9 mouse cellular contexts compared by ENCODE assay signal in the genomic region with DNA sequence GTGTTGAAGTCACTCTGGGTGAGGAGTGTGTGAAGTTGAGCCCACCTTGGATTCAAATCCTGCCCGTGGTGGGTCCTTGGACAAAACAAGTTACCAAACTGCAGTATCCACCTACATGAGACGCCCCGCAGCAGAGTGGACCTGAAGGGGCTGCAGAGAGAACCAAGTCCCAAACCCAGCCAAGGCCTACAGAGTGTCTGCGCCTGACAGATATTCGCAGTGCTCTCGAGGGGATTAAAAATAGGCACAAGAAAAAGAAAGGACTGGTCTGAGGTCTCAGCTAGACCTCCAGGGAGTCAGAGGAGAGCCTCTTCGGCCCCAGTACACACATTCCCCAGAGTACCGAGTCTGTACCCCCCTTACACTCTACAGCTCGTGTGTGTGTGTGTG. TPM values are rescaled to one million over a fixed set of nuclear protein-coding genes. Genes with fewer than 3 reads are reported as not detected.
DNase-seq lines count a peak whose midpoint lies in the region; ATAC-seq and TF ChIP-seq lines count a peak whose summit lies in the region.
"Had no signal": no experiment of that assay in that cellular context is flagged by ENCODE, and none has a peak within 500 bp of the region (broad histone marks: within the 10 kb centered on the region; RNA-seq: fewer than 3 reads in every experiment).

No protein-coding gene starts in this region.

- TF ChIP-seq EP300 in liver, postnatal 0 days (IDR thresholded peaks at IDR 0.05; ENCODE audit: low read depth), result no peak

- in situ Hi-C loops in ES-E14 (cut with MboI; ENCODE audit: low sequenced_read_pairs in 2 of 2, unreplicated experiment in 2 of 2), result no loop called here

- peaks cover 62% of the 10 kb centered on the region for H3K27me3 ChIP-seq in heart, embryonic 12.5 days (replicated peaks)
- H3K27me3 ChIP-seq in forebrain, embryonic 16.5 days (replicated peaks; ENCODE audit: control insufficient read depth, insufficient read depth, low read length), result no peaks in the 10 kb centered on the region; the same call in 1 of the 2 replicates
- H3K27me3 ChIP-seq in liver, postnatal 0 days (ENCODE audit: insufficient read depth, low read length), result peaks cover 46% of the 10 kb centered on the region

- H3K9ac ChIP-seq in heart, embryonic 12.5 days, result peak overlapping the region; percentile 83
- H3K9ac ChIP-seq in ES-E14 (ENCODE audit: insufficient read depth, low read depth, low read length, poor library complexity, severe bottlenecking), result no peak overlapping the region
- peak overlapping the region; percentile 69; the same call in 1 of the 2 replicates for H3K9ac ChIP-seq in forebrain, embryonic 16.5 days (replicated peaks; ENCODE audit: low read depth, low read length)
- H3K9ac ChIP-seq in liver, postnatal 0 days (replicated peaks), result peak overlapping the region; percentile 48; the same call in 1 of the 2 replicates

- no peak for ATAC-seq in heart, embryonic 12.5 days (ENCODE audit: insufficient number of reproducible peaks, low FRiP score)
- peak; percentile 29; the same call in 1 of the 2 replicates for ATAC-seq in forebrain, embryonic 16.5 days
- ATAC-seq in liver, postnatal 0 days, result no peak

- H3K4me2 ChIP-seq in heart, embryonic 12.5 days, result peak overlapping the region; percentile 80
- peak overlapping the region; percentile 78 for H3K4me2 ChIP-seq in forebrain, embryonic 16.5 days (ENCODE audit: low read length)
- H3K4me2 ChIP-seq in liver, postnatal 0 days (ENCODE audit: low read depth, low read length), result peak overlapping the region; percentile 77

- no peak overlapping the region for H3K27ac ChIP-seq in heart, embryonic 12.5 days (ENCODE audit: poor library complexity, severe bottlenecking)
- H3K27ac ChIP-seq in ES-E14 (ENCODE audit: insufficient read depth, low read depth, low read length, poor library complexity, severe bottlenecking), result no peak overlapping the region
- H3K27ac ChIP-seq in forebrain, embryonic 16.5 days (ENCODE audit: low read length), result no peak overlapping the region
- no peak overlapping the region for H3K27ac ChIP-seq in liver, postnatal 0 days (ENCODE audit: low read depth)

- H3K9me3 ChIP-seq in heart, embryonic 12.5 days (replicated peaks), result no peaks in the 10 kb centered on the region
- H3K9me3 ChIP-seq in ES-E14 (ENCODE audit: control insufficient read depth, insufficient read depth, low read depth, low read length), result no peaks in the 10 kb centered on the region
- no peaks in the 10 kb centered on the region for H3K9me3 ChIP-seq in forebrain, embryonic 16.5 days (ENCODE audit: control insufficient read depth, low read length)
- H3K9me3 ChIP-seq in liver, postnatal 0 days (ENCODE audit: low read length), result no peaks in the 10 kb centered on the region

- no peak for TF ChIP-seq CTCF in liver, postnatal 0 days (IDR thresholded peaks at IDR 0.05; ENCODE audit: low read depth)

- WGBS in heart, embryonic 12.5 days, result 29% methylated on average over 9 of the region's 9 CpGs
- WGBS in forebrain, embryonic 16.5 days, result 32% methylated on average over 9 of the region's 9 CpGs
- WGBS in liver, postnatal 0 days (ENCODE audit: insufficient replicate concordance), result 32% methylated on average over 9 of the region's 9 CpGs

- H3K4me1 ChIP-seq in heart, embryonic 12.5 days (replicated peaks), result peaks cover 42% of the 10 kb centered on the region
- H3K4me1 ChIP-seq in ES-E14 (ENCODE audit: control insufficient read depth in 2 of 2, insufficient read depth in 2 of 2, low read length in 2 of 2, poor library complexity in 1 of 2), result peaks cover 0 to 3% of the 10 kb centered on the region in 2 experiments; a peak in 2 of 4 replicates
- peaks cover 8% of the 10 kb centered on the region for H3K4me1 ChIP-seq in forebrain, embryonic 16.5 days (replicated peaks; ENCODE audit: control insufficient read depth, insufficient read depth, low read length)
- peaks cover 31% of the 10 kb centered on the region for H3K4me1 ChIP-seq in liver, postnatal 0 days (ENCODE audit: insufficient read depth)

- no peak for DNase-seq in heart, adult 8-10 months (ENCODE audit: low spot score)
- no peak for DNase-seq in ES-E14 (ENCODE audit: low read depth, low spot score)
- no peak for DNase-seq in liver, postnatal 0 days
- DNase-seq in urinary bladder, adult 18-20 months (ENCODE audit: low spot score in 2 of 2), result no peak
- DNase-seq in spleen, postnatal 36 days (ENCODE audit: low spot score in 2 of 2), result no peak
- DNase-seq in retina, embryonic 14.5 days (ENCODE audit: low spot score), result no peak
- DNase-seq: kidney, adult 8-10 months had no signal

- peak overlapping the region; percentile 80 for H3K4me3 ChIP-seq in heart, embryonic 12.5 days
- peak overlapping the region; percentile 64 to 80; a peak in 2 of 4 replicates for H3K4me3 ChIP-seq in ES-E14 (ENCODE audit: insufficient read depth in 1 of 2, low read depth in 1 of 2, low read length in 2 of 2, poor library complexity in 1 of 2, severe bottlenecking in 1 of 2)
- peak overlapping the region; percentile 53 for H3K4me3 ChIP-seq in forebrain, embryonic 16.5 days (replicated peaks; ENCODE audit: low read length)
- H3K4me3 ChIP-seq in liver, postnatal 0 days (ENCODE audit: low read depth, low read length), result peak overlapping the region; percentile 53

- no peaks in the 10 kb centered on the region for H3K36me3 ChIP-seq in heart, embryonic 12.5 days
- H3K36me3 ChIP-seq in ES-E14 (ENCODE audit: control insufficient read depth, insufficient read depth, low read length, poor library complexity, severe bottlenecking), result no peaks in the 10 kb centered on the region
- no peaks in the 10 kb centered on the region for H3K36me3 ChIP-seq in forebrain, embryonic 16.5 days (ENCODE audit: control insufficient read depth, insufficient read depth)
- no peaks in the 10 kb centered on the region for H3K36me3 ChIP-seq in liver, postnatal 0 days (replicated peaks; ENCODE audit: insufficient read depth, low read length)

TF ChIP-seq in ES-E14, 5 proteins besides CTCF, POLR2A, EP300 and RAD21:
- TF ChIP-seq HCFC1 (IDR thresholded peaks at IDR 0.05; ENCODE audit: borderline replicate concordance, insufficient read depth, low read length) (no peak), ZC3H11A (IDR thresholded peaks at IDR 0.05; ENCODE audit: borderline replicate concordance, low read depth, low read length) (no peak), CHD2 (IDR thresholded peaks at IDR 0.05; ENCODE audit: low read depth, low read length) (no peak), MAFK (IDR thresholded peaks at IDR 0.05; ENCODE audit: insufficient read depth, low read depth, low read length) (no peak), ZNF384 (IDR thresholded peaks at IDR 0.05; ENCODE audit: low read depth, low read length) (no peak)

RNA-seq across cellular contexts. Expression of gene Fndc5, which starts 0.6 kb away (rescaled TPM):
- 6.9 and 7.8 TPM in 2 replicates for polyA plus RNA-seq in heart, embryonic 12.5 days (2016; fragmentation: Nextera tagmentation; extraction: Ambion mirVana)
- total RNA-seq in heart, adult 8-10 months (2022), result 100 to 1,000 TPM; 334 to 410 (median 360) TPM
- 1.2 and 1.5 TPM in 2 replicates for total RNA-seq in ES-E14 (2012; rRNA removed)
- polyA plus RNA-seq in forebrain, embryonic 16.5 days (2015; fragmentation: Nextera tagmentation; extraction: Ambion mirVana), result 2.5 and 2.8 TPM in 2 replicates
- 0.32 and 0.52 TPM in 2 replicates for polyA plus RNA-seq in liver, postnatal 0 days (2015; fragmentation: Nextera tagmentation; extraction: Ambion mirVana)

RNA-seq across cellular contexts. Expression of gene Hpca, which starts 14.3 kb away (rescaled TPM):
- polyA plus RNA-seq in heart, embryonic 12.5 days (2016; fragmentation: Nextera tagmentation; extraction: Ambion mirVana), result 0.27 and 0.50 TPM in 2 replicates
- under 1 TPM in 3 of 4 experiments, not detected in 1; 0.22 to 0.44 (median 0.33) TPM for total RNA-seq in heart, adult 8-10 months (2022)
- total RNA-seq in ES-E14 (2012; rRNA removed), result 4.4 and 6.1 TPM in 2 replicates
- polyA plus RNA-seq in forebrain, embryonic 16.5 days (2015; fragmentation: Nextera tagmentation; extraction: Ambion mirVana), result 57.9 and 63.4 TPM in 2 replicates
- 0.18 and 0.40 TPM in 2 replicates for polyA plus RNA-seq in liver, postnatal 0 days (2015; fragmentation: Nextera tagmentation; extraction: Ambion mirVana)

RNA-seq across cellular contexts. Expression of gene Tmem54, which starts 30.8 kb away (rescaled TPM):
- polyA plus RNA-seq in heart, embryonic 12.5 days (2016; fragmentation: Nextera tagmentation; extraction: Ambion mirVana), result 0.24 and 0.34 TPM in 2 replicates
- total RNA-seq in heart, adult 8-10 months (2022), result not detected
- 10.0 and 18.8 TPM in 2 replicates for total RNA-seq in ES-E14 (2012; rRNA removed)
- polyA plus RNA-seq in forebrain, embryonic 16.5 days (2015; fragmentation: Nextera tagmentation; extraction: Ambion mirVana), result not detected in 2 replicates
- polyA plus RNA-seq in liver, postnatal 0 days (2015; fragmentation: Nextera tagmentation; extraction: Ambion mirVana), result 0.26 TPM in 1 of 2 replicates, not detected in the other

RNA-seq across cellular contexts. Expression of gene S100pbp, which starts 53.3 kb away (rescaled TPM):
- 21.3 and 22.6 TPM in 2 replicates for polyA plus RNA-seq in heart, embryonic 12.5 days (2016; fragmentation: Nextera tagmentation; extraction: Ambion mirVana)
- 10 to 100 TPM in 3 of 4 experiments, 1 to 10 TPM in 1; 8.2 to 15.2 (median 12.1) TPM for total RNA-seq in heart, adult 8-10 months (2022)
- total RNA-seq in ES-E14 (2012; rRNA removed), result 25.5 and 25.7 TPM in 2 replicates
- polyA plus RNA-seq in forebrain, embryonic 16.5 days (2015; fragmentation: Nextera tagmentation; extraction: Ambion mirVana), result 16.9 and 17.2 TPM in 2 replicates
- 3.5 and 3.6 TPM in 2 replicates for polyA plus RNA-seq in liver, postnatal 0 days (2015; fragmentation: Nextera tagmentation; extraction: Ambion mirVana)

RNA-seq across cellular contexts. Expression of gene Yars, which starts 53.4 kb away (rescaled TPM):
- polyA plus RNA-seq in heart, embryonic 12.5 days (2016; fragmentation: Nextera tagmentation; extraction: Ambion mirVana), result 49.3 and 55.8 TPM in 2 replicates
- total RNA-seq in heart, adult 8-10 months (2022), result 10 to 100 TPM; 24.9 to 35.0 (median 29.2) TPM
- total RNA-seq in ES-E14 (2012; rRNA removed), result 125 and 136 TPM in 2 replicates
- polyA plus RNA-seq in forebrain, embryonic 16.5 days (2015; fragmentation: Nextera tagmentation; extraction: Ambion mirVana), result 116 and 122 TPM in 2 replicates
- 23.0 and 25.7 TPM in 2 replicates for polyA plus RNA-seq in liver, postnatal 0 days (2015; fragmentation: Nextera tagmentation; extraction: Ambion mirVana)

Comparison
In these comparisons a context has a peak if more than half of its experiments do, and no peak if none do; other contexts are left out.
1. RNA of gene Hpca, which starts 14.3 kb away (polyA plus RNA-seq): 57.9 to 63.4 TPM in forebrain, embryonic 16.5 days; 0.27 to 0.50 TPM in heart, embryonic 12.5 days and 0.18 to 0.40 TPM in liver, postnatal 0 days; every median in the first group is over 10 times any median in the second.
2. Peak in every context shown above with its lines, with median percentiles within 50 percentile points of each other: H3K4me2 ChIP-seq and H3K4me3 ChIP-seq.